Mouse (Mus musculus) activated CD4-positive, CD25-positive, alpha-beta regulatory T cell, adult 4 months (primary cell): ENCODE data around the gene Tmem174. TPM values are rescaled to one million over a fixed set of nuclear protein-coding genes. Genes with fewer than 3 reads are reported as not detected.

ENCODE experiments used
- ATAC-seq: one replicate; pipeline ENCODE4 v1.8.0; 2017
- polyA plus RNA-seq, 2 experiments: library from polyadenylated mRNA; unstranded; fragments of 100-300 nt; shearing (Covaris generic); gene quantifications; one replicate each; pipeline ENCODE4 v1.2.1; 2017

Tmem174 gene
- polyA plus RNA-seq, result not detected

DNA sequence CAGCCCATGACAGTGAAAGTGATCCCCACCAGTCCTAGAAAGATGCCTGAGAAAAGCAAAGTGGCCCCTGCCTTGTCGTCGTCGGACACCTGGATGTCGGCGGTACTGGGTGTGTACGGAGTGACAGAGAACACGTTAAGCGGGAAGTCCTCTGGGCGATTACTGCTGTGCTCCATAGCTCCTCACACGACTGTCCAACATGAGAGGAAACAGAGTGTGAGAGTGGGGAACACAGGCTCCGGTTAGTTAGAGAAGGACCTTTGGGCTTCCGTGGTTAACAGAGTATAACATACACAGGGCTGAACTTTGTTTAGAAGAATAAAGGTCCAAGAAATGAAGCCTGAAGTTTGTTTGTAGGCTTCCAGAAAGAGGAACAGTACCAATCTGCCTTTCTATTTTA lies at the start of gene Tmem174:
Tmem174 (minus strand) TSS at position 266 of the 400 bp plus-strand sequence.
- no peak for ATAC-seq

DNA sequence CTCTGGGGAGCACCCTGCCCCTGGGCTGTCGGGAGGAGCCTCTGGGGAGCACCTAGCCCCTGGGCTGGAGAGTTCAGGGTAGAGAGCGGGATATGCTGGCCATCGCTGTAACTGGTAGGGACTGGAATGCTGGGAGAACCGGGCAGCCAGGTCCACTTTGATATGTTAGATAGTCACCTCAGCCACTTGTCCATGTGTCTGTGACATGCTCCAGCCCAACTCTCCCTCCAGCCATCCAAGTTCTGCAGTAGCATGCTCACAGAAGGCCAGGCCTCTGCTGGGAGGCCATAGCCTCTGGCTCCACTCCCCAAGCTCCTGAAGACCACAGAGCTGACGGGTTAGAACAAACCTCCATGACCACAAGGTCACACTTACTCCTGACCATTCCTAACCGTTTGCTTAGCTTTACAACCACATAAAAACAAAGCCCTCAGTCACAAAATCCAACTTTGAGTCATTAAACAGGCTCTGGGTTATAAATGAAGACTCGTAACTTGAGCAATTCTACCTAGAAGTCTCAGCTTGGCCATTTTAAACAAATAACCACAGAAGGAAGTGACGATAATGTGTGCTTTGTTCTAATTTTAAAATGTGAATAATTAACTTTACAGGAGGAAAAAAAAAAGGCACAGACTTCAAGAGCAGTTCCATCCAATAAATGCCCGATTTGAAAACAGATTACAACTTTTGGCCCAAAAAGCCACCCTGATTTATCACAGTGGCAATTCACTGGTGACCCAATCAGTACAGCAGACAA lies 47.1 kb upstream of the Tmem174 start:
- no peak for ATAC-seq

DNA sequence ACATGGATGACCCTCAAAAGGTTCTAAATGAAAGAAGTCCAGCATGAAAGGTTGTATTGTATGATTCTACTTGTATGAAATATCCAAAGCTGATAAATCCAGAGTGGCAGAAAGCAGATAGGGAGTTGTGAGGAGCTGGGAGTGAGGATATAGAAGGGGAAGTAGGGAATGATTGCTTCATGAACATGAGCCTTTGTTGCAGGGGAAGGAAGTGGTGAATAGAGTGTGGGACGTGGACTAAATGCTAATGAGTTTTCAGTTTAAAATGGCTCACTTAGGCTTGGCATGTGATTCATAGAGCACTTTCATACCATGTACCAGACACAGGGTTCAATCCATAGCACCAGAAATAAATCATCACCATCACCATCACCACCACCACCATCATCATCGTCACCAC lies 46.2 kb upstream of the Tmem174 start:
- no peak for ATAC-seq

DNA sequence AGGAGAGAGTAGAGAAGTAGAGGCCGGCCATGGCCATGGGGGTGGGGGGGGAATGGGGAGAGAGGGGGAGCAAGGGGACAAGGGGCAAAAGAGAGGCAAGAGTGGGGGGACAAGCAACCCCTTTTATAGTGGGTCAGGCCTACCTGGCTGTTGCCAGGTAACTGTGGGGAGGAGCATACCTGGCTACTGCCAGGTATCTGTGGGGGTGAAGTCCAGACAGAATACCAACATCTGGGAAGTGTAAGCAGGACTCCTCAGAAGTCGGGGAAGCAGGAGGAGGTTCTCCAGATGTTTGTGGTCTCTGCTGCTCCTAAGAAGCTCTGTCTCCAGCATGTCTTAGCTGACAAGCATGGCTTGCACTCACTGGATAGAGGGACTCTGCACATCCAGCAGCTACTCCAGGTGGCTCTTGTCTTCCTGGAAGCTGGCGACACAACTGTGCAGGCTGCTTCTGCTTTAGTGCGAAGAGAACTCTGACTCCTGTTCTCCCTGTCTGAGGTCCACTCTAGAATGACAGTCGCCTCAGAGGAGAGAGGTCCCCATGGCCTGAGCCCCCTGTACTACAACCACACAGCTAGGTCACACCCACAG lies 43.4 kb upstream of the Tmem174 start:
- ATAC-seq, result no peak

DNA sequence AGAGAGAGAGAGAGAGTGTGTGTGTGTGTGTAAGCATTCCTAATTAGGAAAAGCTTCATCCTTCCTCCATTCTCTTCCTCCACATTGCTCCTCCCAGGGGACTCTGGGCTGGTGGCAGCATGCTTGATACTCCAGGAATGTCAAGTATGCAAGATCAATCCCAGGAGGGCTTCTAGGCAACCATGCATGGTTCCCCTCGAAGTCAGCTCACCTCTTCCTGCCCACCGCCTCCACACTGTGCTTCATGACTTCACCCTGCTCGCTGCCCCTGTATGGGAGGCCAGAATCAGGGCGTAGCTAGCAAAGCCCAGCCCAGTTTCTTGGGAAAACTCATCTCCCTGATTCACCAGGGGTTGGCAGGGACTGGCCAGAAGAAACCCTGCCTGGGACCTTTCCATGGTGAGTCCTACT lies 42.4 kb upstream of the Tmem174 start:
- ATAC-seq, result no peak

DNA sequence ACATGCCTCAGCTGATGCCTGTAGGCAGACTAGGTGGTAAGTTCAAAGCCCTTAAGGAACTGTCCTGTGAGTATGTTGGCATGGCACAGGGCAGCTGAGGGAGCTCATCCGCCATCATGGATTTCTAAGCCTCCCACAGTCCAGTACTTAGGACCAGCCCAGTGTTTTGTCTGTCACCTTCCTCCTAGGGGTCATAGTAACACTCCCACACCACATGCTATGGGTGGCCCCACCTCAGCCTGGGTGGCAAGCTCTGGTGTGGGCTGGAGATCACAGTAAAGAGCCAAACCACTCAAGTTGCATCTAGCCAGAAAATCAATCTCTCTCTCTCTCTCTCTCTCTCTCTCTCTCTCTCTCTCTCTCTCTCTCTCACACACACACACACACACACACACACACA lies 42.0 kb upstream of the Tmem174 start:
- ATAC-seq, result no peak

DNA sequence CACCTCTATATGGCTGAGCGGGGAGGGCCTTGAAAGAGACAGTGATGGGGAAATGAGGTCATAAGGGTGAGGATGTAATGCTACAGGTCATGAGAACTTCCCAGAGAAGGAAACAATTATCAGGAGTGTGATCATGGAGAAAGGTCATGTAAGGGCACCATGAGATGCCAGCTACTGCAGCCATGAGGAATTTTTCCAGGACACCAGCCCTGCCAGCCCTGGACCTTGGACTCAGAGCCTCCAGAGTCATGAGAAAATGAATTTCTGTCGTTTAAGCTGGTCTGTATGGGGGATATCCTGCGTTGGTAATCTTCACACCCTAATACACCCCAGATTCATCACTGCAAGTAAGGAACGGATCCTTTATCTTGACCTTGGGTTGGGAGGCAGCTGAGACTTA lies 36.7 kb upstream of the Tmem174 start:
- no peak for ATAC-seq

DNA sequence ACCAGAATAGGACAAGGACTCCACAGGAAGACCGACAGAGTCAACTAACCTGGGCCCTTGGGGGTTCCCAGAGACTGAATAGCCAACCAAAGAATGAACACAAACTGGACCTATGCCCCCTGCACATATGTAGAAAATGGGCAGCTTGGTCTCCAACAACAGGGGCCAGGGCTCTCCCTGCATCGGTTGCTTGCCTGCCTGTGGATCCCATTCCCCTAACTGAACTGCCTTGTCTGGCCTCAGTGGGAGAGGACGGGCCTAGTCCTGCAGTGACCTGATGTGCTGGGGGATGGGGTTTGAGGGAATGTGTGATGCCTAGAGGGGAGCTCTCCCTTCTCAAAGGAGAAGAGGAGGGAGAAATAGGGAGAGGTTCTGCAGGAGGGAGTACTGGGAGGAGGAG lies 32.1 kb upstream of the Tmem174 start:
- ATAC-seq, result no peak

DNA sequence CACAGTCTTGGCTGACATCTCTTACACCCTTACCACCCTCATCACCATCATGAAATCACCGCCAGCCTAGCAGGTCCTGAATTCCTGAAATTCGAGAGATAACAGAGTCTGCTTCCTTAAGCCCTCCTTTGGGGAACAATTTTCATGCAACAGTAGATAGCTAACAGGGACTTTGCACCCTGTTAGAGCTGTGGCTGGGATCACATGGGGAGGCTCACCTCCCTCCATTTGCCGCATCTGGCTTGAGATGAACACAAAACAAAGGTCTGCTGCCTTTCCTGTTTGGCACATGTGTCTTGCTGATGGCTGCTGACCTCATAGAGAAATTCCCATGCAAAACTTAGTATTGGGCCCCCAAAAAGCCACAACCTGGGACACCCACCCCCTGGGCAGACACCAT lies 30.1 kb upstream of the Tmem174 start:
- no peak for ATAC-seq

DNA sequence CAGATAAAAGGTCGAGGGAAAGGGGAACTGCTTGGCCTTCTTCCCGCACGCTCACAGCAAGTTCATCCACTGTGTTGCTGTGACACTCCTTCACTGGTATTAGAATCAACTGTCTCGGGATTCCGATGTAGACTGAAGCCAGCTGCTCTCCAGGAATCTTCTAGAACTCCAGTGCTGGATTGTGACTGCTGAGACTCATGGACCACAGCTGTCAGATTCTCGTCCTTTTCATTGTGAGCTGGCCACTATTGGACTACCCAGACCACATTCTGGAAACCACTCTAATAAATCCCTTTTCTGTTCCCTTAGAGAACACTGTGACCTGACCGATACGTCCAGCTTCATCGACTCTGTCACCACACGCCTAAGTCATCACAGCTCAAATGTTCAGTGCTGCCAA lies 28.0 kb upstream of the Tmem174 start:
- ATAC-seq, result no peak

DNA sequence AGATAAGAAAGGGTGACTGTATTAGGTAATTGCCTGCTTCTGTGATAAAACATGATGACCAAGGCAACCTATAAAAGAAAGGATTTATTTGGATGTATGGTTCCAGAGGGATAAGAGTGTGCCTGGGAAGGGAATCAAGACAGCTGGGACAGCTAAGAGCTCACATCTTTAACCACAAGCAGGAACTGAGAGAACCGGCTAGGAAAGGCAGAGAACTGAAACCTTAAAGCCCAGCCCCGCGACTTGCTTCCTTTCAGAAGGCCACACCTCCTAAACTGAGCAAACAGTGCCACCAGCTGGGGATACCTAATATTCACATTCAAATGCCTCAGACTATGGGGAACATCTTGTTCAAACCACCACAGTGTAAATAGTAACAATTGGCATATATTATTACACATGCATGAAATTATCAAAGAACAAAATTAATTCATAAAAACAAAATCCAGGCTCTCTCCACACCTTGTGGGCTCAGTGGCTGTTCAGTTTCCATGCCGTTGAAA lies 25.0 kb upstream of the Tmem174 start:
- no peak for ATAC-seq

DNA sequence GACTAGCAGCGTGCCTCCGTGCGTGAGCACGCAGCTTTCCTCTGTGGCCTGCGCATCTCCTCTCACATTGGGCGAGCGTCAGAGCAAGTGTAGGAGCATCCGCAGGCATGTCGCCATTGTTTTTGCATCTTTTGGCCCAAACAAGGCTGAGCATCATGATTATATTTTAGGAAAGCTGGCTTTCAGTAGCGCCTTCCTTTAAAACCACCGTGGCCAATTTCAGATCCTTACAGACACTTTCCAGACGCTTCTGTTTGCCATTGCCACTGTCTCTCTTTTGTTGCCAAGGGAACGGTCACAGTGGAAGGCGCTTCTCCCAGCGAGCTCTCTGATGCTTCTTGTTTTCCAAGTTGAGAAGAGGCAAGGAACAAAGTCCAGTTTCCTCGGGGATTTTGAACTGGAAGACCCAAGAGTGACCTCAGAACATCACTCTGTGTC lies 18.8 kb upstream of the Tmem174 start:
- no peak for ATAC-seq

DNA sequence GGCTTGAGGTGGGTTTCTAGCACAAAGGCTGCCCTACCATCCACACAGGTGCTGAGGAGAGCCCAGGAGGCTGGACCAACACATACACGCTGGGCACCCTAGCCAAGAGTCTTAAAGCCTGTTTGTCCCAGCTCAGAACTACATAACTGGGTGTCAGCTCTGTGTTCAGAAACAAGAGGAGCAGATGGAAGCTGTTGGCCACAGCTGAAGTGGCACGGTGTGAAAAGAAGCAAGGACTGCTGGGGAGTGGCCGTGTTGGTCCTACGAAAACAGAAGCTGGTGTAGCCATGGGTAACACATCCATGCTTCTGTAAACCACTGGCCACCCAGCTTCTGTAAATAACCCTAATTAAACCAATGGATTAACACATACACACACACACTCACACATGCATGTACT lies 18.1 kb upstream of the Tmem174 start:
- ATAC-seq, result no peak

DNA sequence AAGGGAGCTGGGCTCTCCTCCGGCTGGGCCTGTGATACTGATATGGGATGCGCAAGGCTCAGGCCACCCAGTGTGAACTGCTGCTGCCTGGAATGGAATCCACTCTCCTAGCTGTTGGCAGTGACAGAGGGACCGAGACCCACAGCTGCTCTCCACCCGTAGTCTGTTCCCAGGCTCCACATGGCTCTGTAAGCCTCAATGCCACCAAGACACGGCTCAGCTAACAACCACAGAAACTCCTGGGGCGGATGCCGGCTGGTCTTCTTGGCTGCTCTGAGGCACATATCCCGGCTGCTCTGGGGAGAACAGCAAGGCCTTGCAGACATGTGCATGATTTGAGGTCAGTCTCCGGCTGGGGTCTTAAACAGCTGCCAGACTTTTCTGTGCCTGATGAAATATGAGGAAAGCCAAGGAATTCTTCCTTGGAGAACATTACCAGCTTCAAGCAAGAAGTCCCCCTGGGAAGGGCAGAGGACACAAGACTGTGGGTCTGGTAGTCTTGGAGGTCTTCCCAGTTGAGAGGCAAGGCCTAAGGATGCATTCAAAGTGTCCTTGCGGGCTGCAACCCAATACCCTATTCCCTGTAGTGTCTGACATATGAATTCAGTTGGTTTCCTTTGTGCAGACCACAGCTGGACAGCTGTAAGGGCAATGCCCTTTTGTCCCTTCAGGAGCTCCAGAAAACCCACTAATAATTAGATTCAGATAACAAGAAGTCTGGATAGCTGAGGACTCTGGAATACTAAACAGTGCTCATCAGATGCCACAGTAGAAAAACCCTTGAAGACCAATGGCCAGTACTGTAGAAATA lies 17.1 kb upstream of the Tmem174 start:
- no peak for ATAC-seq

DNA sequence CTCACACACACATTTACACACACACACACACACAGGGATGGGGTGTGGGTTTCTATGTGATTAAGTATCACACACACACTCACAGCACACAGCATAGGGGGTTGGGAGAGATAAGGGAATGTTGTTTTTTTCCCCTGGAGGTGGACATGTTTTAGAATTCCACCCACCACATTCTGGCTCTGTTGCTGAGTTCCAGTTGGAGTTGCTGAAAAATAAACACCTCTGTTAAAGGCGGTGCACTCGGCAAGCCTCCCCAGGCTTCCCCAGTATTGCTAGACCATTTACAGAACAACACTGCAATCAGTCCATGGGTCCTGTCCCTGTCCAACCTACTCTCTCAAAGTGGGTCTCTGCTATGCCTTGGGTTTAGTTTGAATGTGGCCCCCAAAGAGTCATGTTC lies 15.0 kb upstream of the Tmem174 start:
- ATAC-seq, result no peak

DNA sequence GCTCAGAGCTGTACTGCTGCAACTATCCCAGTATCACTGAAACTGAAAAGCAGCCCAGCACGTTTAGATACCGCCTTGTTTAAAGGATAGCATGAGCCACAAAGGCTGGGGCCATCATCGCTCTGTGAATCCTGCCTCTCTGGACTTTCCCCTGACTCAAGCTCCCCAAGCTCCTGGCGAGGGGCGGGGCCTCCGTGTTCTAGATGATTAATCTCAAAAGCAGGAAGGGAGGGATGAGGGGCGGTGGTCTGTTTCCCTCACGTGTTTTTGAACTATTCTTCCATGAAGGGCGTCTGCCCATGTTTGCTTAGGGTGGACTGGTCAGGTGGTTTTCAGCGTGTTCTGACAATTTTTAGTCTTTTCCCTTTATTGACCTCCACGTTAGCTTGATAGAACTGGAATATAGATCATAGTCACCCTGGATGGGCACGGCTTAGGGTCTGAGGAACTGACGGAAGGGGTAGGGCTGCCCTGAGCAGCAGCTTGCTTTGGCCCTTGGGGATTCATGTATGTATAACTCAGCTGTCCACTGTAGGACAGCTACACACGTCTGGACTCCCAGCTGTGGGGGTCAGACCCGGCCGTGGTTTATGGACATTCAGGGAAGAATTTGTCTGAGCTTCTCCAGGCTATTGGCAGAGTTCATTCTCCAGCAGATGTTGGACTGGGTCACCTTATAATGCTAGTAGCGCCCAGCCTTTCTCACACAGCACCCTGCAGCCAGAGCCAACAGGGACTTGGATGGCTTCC lies 14.2 kb upstream of the Tmem174 start:
- no peak for ATAC-seq

DNA sequence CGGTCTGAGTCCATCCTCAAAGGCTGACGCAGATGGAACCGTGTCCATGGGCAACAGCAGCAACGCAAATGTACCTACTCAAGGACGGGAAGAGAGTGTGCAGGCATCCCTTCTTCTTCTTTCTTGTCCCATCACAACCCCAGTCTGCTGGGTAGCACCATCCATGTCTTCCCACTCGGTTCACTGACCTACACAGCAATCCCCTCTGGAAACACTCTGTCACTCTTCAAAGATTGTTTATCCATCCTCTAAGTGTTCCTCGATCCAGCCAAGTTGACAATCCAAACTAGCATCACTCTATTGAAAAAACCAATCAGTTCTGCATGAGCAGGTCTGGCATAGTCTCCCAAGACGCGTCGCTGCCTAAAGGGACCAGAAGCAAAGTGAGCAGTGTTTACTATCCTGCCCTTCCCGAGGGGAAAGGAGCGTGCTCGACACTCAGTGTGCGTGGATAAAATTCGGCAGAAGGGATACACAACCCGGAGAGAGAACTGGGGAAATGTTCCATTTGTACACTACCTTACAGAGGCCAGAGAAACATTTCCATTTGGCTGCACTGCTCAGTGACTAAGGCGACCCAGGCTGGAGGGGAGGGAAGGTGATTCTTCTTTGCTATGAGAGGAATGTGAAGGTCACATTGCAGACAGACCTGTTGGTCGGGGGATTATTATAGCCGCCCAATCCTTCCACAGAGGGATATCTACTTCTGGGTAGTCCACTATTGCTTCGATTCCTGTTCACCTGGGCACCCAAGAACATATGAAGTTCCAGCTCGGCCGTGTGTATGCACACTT lies 10.8 kb upstream of the Tmem174 start:
- ATAC-seq, result no peak

DNA sequence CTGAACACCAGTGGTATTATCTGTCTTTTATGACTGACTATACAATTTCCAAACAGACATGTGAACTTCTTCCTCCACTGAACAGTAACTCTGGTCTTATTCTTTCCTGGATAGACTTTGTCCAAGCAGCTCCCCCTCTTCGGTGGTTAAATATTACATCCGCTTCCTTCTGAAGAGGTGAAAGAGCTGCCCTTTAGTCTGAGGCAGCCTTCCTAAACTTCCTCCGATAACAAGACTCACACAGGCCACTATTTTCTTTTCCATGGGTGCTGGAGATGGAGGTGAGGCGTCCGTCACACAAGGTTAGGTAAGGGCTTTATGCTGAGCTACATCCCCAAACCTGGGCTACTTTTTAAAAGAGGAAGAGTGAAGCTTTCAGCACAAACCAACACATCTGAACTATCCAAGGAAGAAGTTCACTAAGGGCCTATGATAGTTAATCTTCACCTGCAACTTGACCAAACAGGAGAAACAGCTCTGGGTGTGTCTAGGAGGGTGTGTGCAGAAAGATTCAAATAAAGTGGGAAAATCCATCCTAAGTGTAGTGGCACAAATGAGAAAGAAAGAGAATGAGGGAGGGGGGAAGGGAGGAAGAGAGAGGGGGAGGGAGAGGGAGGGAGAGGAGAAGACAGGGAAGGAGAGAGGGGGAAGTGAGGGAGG lies 1.4 kb upstream of the Tmem174 start:
- ATAC-seq, result no peak

DNA sequence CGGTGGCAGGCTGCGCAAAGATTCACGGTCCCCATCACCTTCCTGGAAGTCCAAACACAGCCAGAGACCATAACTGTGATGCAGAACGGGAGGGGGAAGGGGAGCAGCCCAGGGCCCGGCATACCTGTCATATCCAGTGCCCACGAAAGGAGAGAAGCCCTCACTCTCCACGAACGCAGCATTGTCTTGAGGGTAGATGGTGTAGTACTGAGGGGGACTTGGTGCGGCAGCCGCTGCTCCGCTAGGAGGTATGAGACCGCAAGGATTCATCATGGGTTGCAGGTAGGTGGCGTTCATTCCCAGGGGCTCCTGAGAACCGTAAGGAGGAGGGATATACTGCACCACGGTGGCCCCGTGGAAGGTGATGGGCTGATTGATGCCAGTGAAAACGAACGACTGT lies 639 bp downstream of the Tmem174 start:
- no peak for ATAC-seq

DNA sequence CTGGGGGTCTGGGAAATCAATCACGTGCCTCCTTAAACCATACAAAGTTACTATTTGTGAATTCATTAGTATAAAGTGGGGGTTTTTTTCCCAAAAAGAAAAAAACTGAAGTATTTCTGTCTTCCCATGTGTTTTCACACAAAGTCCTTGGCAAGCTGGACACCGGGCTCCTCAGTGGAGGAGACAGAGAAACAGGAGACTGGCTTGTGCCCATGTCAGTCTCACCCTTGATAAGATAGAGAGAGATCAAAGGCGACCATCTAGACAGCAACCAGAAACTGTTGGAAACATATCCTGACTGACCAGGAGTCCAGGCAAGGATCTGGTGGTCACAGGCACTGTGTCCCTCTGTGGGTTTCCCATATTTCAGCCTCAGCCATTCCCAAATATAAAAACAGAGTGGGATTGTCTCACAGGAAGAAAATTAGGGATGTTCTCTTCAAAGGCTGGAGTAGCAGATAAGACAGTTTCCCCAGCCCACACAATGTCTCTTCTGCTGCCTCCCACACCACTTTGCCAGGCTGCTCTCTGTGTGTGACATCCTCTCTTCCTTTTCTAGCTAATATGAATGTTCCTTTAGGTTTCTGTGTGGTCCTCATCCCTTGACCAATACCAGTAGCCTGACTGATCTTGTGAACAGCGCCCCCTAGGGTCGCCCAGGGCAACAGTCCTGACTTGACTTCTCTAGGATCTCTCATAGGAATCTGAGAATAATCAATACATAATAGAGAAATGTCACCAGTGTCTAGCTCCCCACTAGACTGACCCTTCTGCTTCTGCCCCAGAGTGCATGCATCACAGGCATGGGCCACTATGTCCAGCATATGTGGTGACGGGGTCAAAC lies 3.3 kb downstream of the Tmem174 start:
- ATAC-seq, result no peak
